ENCODE assay signal across 17 mouse cellular contexts in the genomic region with DNA sequence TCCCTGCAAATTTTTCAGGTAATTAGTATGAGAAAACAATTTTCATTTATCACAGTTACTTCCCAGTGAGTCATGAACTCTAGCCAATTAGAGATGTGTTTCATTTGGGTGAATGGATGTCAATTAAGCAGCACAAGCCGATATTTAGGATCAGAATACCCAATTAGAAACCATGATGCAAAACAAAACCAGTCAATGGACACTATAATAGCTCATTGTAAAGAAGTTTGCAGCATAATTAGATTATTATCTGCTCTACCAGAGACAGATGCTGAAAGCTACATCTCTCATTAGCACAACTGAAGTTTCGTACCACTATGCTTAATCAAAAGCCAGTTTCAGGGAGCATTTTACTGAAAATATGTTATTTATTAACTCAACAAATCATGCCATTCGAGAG.
"Had no signal": no experiment of that assay in that cellular context is flagged by ENCODE, and none has a peak within 500 bp of the region (broad histone marks: within the 10 kb centered on the region; RNA-seq: fewer than 3 reads in every experiment).

No protein-coding gene starts in this region.

- DNase-seq: kidney, adult 8-10 months; kidney, postnatal 36 days; layer of hippocampus, adult 9-11 months; layer of hippocampus, postnatal 36 days; liver; liver, embryonic 13.5 days; liver, postnatal 0 days; lung, postnatal 4 days; right cerebral cortex, adult 18-20 months had no signal

- H3K4me3 ChIP-seq: limb, embryonic 12.5 days; liver, embryonic 13.5 days; midbrain, embryonic 10.5 days; neural tube, embryonic 13.5 days had no signal

- H3K9ac ChIP-seq: limb, embryonic 12.5 days; liver, embryonic 13.5 days; liver, postnatal 0 days; neural tube, embryonic 13.5 days had no signal

- H3K27ac ChIP-seq: kidney, postnatal 0 days; limb, embryonic 12.5 days; liver, embryonic 13.5 days; midbrain, embryonic 10.5 days; neural tube, embryonic 13.5 days; stomach, postnatal 0 days had no signal

- H3K4me2 ChIP-seq: limb, embryonic 12.5 days; liver, embryonic 13.5 days; neural tube, embryonic 13.5 days had no signal

- ATAC-seq: intestine, postnatal 0 days; liver, postnatal 0 days; lung, postnatal 0 days; midbrain, embryonic 16.5 days had no signal

- H3K27me3 ChIP-seq: limb, embryonic 12.5 days; liver, embryonic 13.5 days; neural tube, embryonic 13.5 days had no signal

- H3K4me1 ChIP-seq: limb, embryonic 12.5 days; liver, embryonic 13.5 days; neural tube, embryonic 13.5 days had no signal

- H3K9me3 ChIP-seq: limb, embryonic 12.5 days; liver, embryonic 13.5 days; midbrain, embryonic 10.5 days; neural tube, embryonic 13.5 days had no signal

- H3K36me3 ChIP-seq: limb, embryonic 12.5 days; liver, embryonic 13.5 days; midbrain, embryonic 10.5 days; neural tube, embryonic 13.5 days had no signal
